Mouse (Mus musculus): ENCODE measurements at regions not wholly inside any gene's neighbourhood (a gene's known extent, or its start where the extent isn't known, plus 50 kb on each side); places are given as distances from the start of the nearest gene placed in this dataset.

DNA sequence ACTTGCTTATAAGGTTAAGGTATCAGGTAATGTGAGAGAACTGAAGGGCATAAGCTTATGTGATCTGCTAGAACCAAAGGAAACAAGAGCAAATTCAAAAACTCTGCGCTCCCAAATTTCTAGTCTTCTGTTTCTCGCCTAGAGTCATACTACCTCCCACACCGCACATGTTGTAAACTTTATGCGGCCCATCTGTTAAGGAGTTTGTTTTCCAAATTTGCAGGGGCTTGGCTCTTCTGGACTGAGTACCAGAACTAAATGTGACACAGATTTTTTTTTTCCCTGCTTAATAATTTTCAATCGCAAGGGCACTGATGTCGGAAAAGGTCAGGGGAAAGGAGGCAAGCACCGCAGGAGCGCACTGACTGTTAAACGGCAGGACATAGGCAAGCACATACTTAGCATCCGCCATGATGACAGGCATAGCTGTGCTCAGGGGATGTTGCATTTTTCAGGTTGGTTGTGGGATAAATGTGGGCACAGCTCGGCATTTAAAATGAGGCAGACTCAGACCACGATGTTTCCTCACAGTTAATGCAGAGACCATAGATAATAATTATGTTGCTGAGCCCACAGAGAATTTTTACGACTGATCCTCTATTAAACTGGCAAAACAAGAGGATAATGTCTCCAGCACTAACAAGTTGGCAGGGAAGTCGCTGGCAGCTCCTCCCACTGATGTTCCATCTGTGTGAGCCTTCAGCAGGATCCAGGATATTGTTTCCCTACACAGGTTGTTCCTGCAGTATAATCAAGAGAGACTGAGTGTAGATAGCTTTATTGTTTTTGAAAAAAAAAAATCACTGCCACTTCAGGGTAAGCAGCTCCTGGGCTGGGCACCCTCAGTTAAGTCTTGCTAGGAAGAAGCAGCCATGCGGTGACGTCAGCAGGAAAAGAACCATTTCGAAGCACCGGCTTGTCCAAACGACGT, 428.2 kb upstream of the Atp2b1 start:
- DNase-seq = no peak

GRCm38 (mm10) chr10:98494354-98494753, 419.9 kb upstream of the Atp2b1 start:
- DNase-seq = peak; percentile 84

DNA sequence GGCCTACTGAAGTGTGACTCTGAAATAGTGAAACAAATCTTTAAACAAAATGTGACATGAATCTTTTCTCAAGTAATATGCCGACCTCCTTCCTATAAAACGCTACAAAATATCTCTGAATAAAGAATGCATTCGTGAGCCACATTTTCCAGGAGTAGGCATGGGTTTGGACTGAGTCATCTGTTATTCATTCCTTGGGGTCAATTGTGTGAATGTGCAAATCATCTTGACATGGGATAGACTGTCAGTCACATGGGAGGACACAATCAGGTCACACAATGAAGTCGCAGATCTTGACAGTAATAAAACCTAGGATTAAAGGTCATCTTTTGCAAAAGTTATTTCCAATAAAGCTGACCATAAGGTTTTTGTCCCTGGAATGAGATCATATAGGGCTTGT, 418.0 kb upstream of the Atp2b1 start:
- no peak for DNase-seq

- DNase-seq = no peak
Measured at GRCm38 (mm10) chr10:98500315-98500714, 413.9 kb upstream of the Atp2b1 start.

DNA sequence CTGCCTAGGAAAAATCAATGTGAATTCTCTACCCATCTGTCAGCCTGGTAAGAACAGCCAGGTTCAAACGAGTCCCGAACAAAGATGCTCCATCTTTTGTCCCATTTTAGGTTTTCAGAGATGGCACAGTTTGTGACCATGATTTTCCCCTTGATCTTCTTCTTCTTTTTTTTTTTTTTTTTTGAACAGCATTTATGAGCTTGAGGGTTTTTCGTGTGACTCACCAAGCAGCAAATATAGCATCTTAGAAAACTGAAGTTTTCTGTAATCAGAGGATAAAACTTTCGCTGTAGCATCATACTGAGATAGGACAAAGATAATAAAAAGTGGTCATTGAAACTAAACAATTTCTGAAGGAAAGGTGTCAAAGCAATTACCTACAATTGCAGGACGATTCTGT, 412.6 kb upstream of the Atp2b1 start:
- no peak for DNase-seq

DNA sequence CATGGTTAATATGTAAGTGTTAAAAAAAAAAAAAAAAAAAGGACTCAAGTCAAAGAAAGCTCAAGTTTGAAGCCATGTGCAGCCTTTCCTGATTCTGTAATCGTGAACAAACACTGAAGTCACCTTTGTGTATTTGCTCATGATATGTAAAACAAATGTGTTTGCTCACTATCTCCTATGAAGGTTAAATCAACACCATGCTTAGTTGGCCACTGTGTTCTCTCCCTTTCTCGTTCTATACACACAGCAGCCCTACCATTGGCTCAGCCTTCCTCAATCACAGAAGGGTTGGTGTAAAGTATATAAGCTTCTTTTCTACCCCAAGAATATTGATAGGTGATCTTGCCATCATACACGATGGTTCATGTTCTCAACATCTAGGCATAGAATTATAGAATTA, 409.7 kb upstream of the Atp2b1 start:
- DNase-seq = no peak

DNA sequence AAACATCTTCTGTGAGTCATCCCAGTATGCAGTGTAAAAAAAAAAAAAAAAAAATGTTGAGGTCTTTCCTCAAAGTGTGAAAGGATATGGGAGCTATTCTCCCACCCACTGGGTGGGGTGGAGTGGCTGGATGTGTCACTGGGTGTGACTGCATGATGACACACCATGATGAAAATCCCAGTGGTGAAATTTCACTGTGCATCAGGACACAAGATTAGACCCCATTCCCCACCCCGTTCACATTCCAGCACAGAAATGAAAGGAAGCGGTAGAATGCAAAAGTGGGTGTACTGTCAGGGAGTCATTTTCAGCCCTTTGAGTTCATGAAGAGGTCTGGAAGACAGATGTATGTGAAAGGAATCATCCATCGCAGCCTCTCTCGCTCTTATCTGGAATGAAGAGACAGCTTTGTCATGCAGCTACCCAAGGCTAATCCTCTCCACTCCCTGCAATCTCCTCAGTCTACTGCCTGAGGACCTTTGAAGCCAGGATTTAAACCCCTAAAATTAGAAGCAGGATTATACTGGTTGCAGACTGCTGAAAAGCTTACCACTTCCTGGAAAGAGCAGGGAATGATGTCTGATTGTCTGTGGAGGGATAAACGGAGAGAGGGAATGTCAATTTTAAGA, 405.6 kb upstream of the Atp2b1 start:
- peak; percentile 16 for DNase-seq

DNA sequence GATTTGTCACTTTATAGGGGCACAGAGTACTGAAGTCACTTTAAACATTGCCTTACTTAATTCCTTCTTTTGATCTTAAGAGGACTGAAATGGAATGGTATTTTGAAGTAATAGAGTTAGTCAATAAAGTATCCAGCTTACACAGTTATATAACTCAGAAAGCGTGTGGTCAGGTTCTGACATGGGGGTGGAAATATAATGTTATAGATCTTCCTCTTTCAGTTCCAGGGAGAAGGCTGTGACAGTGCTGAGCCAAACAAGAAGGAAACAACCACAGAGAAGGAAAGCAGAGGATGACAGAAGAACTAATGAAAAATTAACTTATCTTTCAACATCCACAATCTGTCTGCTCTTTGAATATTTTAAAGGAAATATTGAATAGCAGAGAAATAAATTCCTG, 399.4 kb upstream of the Atp2b1 start:
- DNase-seq = no peak

DNA sequence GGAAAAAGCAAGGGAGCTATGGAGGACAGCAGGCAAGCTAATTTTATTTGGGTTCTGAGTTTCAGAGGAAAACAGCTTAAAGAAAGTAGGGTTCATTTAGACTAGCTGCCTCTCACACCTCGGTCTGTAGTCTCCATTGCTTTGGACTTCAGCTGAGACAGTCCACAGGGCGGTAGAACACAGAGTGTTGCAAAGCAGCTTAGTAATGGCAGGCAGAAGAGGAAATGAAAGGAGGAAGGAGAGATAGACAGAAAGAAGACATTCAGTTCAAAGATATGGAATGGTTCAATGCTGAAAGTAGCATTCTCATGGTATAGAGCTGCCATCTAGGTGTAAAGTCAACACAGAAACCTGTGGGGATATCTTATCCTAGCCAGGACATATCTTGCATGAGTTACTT, 396.6 kb upstream of the Atp2b1 start:
- DNase-seq = no peak

GRCm38 (mm10) chr10:98529565-98529964, 384.6 kb upstream of the Atp2b1 start:
- DNase-seq = no peak

GRCm38 (mm10) chr10:98531425-98531824, 382.8 kb upstream of the Atp2b1 start:
- DNase-seq = no peak

DNA sequence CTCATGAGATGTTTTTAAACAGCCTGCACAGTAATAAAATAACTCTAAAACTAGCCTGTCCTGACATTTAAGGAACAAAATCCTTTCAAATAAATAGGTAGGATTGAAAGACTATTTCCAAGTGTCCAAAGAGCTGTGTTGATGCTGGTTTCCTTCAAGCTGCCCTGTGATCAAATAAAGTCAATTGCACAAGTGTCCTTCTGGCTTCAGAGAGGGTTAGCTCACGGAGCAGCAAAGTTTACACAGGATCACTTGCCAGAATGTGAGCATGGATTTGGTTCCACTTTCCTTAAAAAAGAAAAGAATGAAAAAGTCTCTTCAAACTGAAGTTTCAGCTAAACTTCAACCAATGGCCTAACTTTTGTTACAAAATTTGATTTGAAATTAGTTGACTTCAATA, 375.5 kb upstream of the Atp2b1 start:
- no peak for DNase-seq

DNA sequence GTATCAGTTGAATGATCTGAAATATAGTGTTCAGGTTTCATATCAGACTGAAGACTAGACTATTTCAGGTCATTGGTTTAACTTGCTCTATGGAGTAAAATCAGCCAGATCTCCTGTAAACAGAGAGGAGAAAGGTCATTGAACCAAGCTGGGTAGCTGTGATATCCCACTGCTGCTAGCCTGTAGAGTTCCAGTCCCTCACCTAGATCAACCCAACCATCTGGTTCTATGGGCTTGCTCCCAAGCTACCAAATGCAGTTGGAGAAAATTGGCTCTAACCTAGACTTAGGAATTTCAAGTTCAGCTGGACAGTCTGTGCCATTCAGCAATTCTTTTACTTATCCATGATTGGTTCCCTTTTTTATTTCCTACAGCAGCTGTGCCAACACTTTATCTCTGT, 373.1 kb upstream of the Atp2b1 start:
- no peak for DNase-seq

DNA sequence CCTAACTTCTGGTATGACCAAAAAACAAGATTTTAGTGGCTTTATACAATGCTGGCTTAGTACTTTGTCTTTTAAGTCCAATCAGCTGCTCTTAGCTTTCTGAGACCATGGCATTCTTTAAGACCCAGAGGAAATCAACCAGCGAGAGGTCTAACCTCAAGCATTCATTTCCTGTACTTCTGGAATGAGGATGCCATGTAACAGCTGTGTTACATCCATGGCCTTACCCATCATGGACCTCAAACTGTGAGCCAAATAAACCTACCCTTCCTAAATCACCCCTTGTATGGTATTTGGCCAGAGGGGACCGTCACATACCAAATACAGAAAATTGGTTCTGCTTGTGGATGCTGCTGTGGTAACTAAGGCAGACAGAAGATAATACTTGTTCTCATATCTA, 372.1 kb upstream of the Atp2b1 start:
- DNase-seq = no peak

- DNase-seq = no peak
Measured at GRCm38 (mm10) chr10:98543253-98543997, 370.8 kb upstream of the Atp2b1 start.

DNA sequence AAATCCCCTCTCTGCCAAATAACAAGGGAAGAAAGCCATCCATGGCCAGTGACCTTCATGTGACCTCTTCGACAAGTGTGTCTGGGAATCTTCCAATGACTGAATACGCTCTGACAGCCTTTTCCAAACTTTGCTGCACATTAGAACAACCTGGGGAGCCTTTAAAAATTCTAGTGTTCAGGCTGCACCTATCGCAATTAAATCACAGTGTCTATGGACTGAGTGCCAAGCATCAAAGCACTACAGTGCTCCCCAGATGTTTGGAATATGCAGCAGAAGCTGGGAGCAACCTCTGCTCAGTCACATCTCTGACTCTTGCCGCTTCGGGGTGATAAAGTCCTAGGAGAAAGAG, 370.2 kb upstream of the Atp2b1 start:
- DNase-seq = no peak

DNA sequence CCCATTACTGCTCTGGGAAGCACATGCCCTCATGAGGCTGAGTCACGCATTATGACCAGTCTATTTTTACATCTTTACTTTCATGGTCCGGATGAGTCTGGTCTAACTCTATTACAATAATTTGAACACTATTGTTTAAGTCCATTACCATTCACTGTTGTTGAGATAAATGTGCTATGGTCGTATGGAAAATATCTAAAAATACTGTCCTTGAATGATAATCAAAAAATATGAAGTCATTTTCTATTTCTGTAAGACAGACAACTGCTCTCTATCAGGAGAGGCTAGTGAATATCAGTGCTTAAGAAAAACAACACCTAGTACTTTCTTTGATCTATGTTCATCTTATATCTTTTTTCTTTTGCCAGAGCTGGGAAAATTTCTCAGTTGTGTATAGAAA, 359.6 kb upstream of the Atp2b1 start:
- DNase-seq = no peak

DNA sequence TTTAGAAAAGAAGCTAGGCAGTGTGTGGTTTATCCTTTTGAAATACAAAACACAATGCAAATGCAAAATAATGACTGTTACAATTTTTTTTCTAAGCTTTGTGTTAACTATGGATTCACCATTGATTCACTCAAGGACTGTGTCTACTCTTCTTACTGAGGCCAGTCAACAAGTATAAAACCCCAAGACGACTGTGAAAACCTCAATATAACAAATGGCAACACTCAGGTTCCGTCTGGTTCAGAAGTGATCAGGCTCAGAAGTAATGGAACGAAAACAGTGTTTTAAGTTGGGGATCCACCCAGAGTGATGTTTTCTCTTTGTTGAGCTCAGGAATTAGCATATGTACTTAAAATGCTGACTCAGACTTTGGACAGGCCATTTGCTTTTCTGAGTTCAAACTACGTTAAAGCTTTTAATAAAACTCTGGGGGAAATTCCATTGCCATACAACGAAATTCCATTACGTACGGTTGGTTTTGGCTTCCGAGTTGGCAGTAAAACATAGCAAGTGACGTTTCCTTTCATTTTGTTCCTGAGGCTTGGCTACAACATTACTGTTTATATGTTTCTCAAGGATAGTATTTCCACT, 356.6 kb upstream of the Atp2b1 start:
- DNase-seq = no peak

DNA sequence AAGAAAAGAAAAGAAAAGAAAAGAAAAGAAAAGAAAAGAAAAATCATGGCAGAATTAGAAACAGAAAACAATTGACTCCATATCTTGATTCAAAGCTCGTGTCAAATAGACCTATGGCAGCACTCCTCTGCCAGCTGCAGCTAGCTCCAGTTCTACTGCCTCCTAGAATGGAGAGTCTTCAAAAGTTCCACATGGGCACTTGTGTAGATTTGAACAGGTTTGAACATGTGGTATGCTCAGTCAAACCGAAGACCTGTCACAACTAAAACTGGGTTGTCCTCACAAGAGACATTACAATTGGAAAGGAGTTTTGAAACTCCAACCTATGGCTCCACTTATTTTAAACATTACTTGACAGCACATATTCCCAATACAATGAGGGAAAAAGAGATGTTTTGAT, 355.6 kb upstream of the Atp2b1 start:
- no peak for DNase-seq

DNA sequence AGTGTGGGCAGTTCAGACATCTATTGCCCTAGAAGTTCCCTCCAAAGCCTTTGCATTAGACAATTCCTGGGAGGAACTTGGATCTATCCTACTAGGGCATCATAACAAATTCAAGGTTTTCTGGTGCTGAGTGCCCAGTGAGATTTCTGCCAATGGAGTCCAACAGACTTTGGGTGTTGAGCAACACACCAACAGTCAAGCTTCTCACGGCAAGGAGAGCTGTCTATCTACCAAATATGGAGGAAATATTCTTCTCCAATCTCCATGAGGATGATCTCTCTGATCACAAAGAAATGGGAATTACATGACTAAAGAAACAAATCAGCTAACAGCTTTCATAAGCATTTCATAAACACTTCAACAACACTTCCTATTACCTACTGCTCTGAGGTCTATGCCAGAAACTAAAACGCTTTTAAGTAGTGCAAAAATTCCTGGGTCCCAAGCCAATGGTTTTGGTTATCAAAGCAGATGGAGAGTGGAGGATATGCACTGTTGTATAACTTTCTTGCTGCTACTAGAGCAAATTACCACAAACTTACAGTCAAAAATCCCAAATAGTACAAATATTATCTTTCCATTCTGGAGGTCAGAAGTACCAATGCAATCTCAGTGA, 351.8 kb upstream of the Atp2b1 start:
- no peak for DNase-seq

DNA sequence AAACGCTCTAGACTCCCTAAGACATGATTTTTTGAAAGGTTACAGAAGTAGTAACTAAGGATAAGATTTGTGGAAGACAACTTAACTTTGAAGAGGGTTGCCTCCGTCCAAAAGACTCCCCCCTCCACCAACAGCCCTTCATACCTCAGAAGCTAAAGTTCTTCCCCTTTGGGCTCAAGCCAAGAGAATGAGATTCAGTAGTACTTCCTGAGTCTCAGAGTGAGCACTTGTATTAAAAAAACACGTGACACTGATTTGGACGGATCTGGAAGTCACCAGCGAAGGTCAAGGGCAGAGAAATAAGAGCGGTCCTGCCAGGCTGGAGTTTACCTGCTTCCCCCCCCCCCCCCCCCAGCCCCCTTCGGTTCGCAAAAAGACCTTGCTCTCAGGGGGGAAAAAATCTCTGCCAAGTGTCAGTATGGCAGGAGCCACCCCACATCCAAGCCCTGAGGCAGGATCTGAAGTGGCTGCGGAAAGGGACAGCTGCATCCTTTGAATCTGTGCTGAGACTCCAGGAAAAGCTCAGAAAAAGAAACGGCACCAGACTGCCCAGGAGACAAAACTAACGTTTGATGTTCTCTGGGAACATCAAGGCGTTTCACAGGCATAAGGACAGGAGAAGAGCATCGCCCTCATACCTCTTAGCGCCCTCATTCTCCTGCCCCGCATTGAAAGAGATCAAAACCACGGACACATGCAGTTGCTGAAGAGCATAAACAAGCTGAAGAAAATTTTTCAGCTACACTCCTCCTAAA, 341.2 kb upstream of the Atp2b1 start:
- DNase-seq = peak; percentile 3

DNA sequence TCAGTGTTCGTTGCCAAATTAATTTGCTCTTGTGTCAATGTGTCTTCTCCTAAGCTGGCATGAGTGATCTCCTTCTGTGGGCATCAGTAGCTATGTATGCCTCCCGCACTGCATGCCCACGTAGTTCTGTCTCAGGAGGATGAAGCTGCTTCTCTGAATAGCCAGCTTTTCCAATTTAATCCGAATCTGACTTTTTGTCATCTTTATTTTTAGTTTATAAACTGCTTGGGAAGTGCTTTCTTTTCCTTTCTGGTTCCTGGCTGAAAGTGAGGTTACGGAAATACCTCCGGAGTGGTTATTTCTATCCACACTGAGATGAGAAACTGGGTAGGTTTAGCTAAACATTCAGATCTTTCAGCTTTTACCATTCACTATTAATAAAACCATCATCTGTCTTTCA, 337.2 kb upstream of the Atp2b1 start:
- no peak for DNase-seq

Data from adrenal gland, postnatal 10 days (tissue).